Mouse (Mus musculus) stomach, postnatal 0 days (tissue): ENCODE results near the gene Sergef. TPM values are rescaled to one million over a fixed set of nuclear protein-coding genes. Genes with fewer than 3 reads are reported as not detected.

Experiments used
- ATAC-seq: fragments of 200-750 bp; cut with Nextera tagmentation; 2 replicates; pipeline ENCODE4 v1.8.0; 2017; ENCODE audit not compliant: low FRiP score, low TSS enrichment
- DNase-seq: peaks from one replicate; pipeline ENCODE4 v3.0.0-alpha.2; 2016; ENCODE audit warnings: low spot score
- H3K27ac ChIP-seq: fragments of 300-500 bp; sonication (generic); replicated peaks from 2 replicates; pipeline ENCODE4 v1.5.1; 2014; ENCODE audit warnings: mild to moderate bottlenecking, control low read depth
- H3K27me3 ChIP-seq: fragments of 300-500 bp; sonication (generic); 2 replicates; pipeline ENCODE4 v1.6.1; 2014; ENCODE audit warnings: low read length; ENCODE audit not compliant: control insufficient read depth, insufficient read depth
- H3K36me3 ChIP-seq: fragments of 300-500 bp; sonication (generic); 2 replicates; pipeline ENCODE4 v1.6.1; 2014; ENCODE audit warnings: low read length, mixed read lengths; ENCODE audit not compliant: control insufficient read depth, insufficient read depth
- H3K4me1 ChIP-seq: fragments of 300-500 bp; sonication (generic); replicated peaks from 2 replicates; pipeline ENCODE4 v1.6.1; 2014; ENCODE audit warnings: antibody characterized with exemption; ENCODE audit not compliant: control insufficient read depth, insufficient read depth
- H3K4me2 ChIP-seq: fragments of 300-500 bp; sonication (generic); replicated peaks from 2 replicates; pipeline ENCODE4 v1.6.1; 2014; ENCODE audit warnings: low read depth, mild to moderate bottlenecking, control low read depth, moderate library complexity
- H3K4me3 ChIP-seq: fragments of 300-500 bp; sonication (generic); 2 replicates; pipeline ENCODE4 v1.5.1; 2014; ENCODE audit warnings: low read depth, low read length, control low read depth
- H3K9ac ChIP-seq: fragments of 300-500 bp; sonication (generic); 2 replicates; pipeline ENCODE4 v1.6.1; 2014; ENCODE audit warnings: mild to moderate bottlenecking, low read length, control low read depth, mixed read lengths
- H3K9me3 ChIP-seq: fragments of 300-500 bp; sonication (generic); 2 replicates; pipeline ENCODE4 v1.6.1; 2016; ENCODE audit warnings: low read length; ENCODE audit not compliant: control insufficient read depth
- CTCF ChIP-seq: IDR thresholded peaks from 2 replicates; pipeline ENCODE4 v1.5.1; 2016; ENCODE audit warnings: antibody characterized with exemption, low read depth, mild to moderate bottlenecking, moderate library complexity
- EP300 ChIP-seq: optimal IDR thresholded peaks from 2 replicates; pipeline ENCODE3; 2016; ENCODE audit warnings: antibody characterized with exemption
- WGBS: fragments of 180-500 bp; shearing (Covaris S2); extraction: QIAGEN DNeasy Blood & Tissue Kit; methylation state at CpG from one replicate; pipeline ENCODE4 v1.1.7; 2014; 5-methylcytosine and 5-hydroxymethylcytosine counted together
- polyA plus RNA-seq: library from polyadenylated mRNA; unstranded; fragments of >200 nt; fragmentation: Nextera tagmentation; extraction: Ambion mirVana; gene quantifications from 2 replicates; pipeline ENCODE4 v1.2.1, GENCODE M21; 2015

Sergef gene
- polyA plus RNA-seq, 1 experiment from 2014 or later = 11.4 TPM

DNA sequence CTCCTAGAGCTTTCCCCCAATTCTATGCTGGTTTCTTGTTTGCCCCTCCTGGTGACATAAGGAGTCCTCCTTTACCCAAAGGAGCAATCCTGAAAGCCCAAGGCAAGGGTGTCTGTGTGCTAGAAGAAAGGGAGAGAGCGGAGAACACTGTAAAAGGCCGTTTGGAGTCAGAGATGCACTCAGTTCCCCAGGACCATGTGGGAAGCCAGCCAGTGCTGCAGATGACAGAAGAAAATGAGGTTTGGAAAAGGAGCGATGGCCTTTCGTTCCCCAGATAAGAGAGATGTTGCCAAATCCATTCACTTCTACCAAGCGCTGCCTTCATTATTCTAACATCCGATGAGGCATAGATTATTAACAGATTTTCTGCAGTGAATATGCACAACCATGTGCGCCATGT is 48.1 kb downstream of the Sergef start:
- DNase-seq (no peak), ATAC-seq (no peak)
- no peak for TF ChIP-seq EP300
- Histone ChIP-seq H3K27me3 (no peaks in the 10 kb centered on the region), H3K4me2 (no peak overlapping the region), H3K4me1 (no peaks in the 10 kb centered on the region), H3K9ac (no peak overlapping the region), H3K9me3 (no peaks in the 10 kb centered on the region), H3K36me3 (no peaks in the 10 kb centered on the region), H3K4me3 (no peak overlapping the region), H3K27ac (no peak overlapping the region)
- 80% methylated on average over 7 of the region's 7 CpGs for WGBS

DNA sequence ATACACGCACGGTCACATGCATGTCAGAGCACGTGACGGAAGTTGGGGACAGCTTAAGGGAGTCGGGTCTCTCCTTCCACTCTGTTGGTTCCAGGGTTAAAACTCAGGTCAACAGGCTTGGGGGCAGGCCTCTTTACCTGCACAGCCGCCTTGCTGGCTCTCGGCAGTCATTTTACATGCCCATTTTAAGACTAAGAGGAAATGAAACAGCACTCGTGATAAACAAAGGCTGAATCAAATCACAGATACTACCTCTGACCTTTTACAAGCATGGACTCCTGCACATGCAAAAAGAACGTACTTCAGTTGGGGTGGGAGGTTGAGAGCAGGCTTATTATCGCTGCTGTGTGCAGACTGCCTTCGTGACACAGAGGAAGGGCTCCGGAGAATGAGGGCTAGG is 50.4 kb downstream of the Sergef start:
- Histone ChIP-seq H3K27me3 (no peaks in the 10 kb centered on the region), H3K27ac (no peak overlapping the region), H3K9ac (no peak overlapping the region), H3K4me2 (no peak overlapping the region), H3K4me1 (no peaks in the 10 kb centered on the region), H3K4me3 (no peak overlapping the region), H3K9me3 (no peaks in the 10 kb centered on the region), H3K36me3 (no peaks in the 10 kb centered on the region)
- 75% methylated on average over 12 of the region's 12 CpGs for WGBS
- TF ChIP-seq EP300 (no peak), CTCF (no peak)
- no peak for ATAC-seq
- DNase-seq = no peak

DNA sequence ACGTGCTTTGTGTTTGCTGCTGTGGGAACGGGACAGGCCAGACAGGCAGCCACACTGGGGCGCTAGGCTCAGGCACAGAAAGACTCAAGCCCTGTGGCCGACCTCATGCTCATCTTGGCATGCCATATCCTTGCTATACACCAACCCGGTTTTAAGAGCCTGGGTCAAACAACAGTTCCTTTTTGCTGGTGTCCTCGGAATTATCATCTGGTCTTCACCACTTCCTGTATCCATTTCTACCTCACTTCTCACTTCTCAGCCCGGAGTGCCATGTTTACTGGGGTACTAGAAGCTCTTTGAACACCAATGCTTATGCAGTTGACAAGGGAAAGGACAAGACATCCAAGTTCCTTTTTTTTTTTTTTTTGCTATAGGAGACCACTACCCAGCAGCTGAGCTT is 51.6 kb downstream of the Sergef start:
- WGBS = 82% methylated on average over 7 of the region's 7 CpGs
- Histone ChIP-seq H3K9me3 (no peaks in the 10 kb centered on the region), H3K4me2 (no peak overlapping the region), H3K4me1 (no peaks in the 10 kb centered on the region), H3K36me3 (no peaks in the 10 kb centered on the region), H3K4me3 (no peak overlapping the region), H3K27ac (no peak overlapping the region), H3K27me3 (no peaks in the 10 kb centered on the region), H3K9ac (no peak overlapping the region)
- no peak for DNase-seq
- TF ChIP-seq EP300 (no peak), CTCF (no peak)
- ATAC-seq = no peak

DNA sequence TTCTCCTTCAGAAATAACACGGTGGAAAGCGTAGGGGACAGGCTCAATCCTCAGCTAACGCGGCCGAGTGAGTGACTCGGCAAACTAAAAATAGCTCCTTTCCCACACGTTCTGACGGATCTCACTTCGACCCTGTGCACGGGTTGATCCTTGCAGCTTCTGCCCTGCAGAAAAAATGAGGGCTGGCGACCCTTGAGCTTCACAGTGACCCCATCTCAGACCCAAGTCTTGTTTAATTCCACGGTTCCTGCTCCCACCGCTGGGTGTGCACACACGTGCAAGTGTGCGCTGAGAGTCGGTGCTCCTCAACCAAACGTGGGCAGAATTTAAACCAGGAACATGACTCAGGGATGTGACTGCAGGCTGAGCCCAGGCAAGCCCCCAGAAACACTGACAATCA is 52.1 kb downstream of the Sergef start:
- no peaks in the 10 kb centered on the region for H3K4me1 ChIP-seq
- 56% methylated on average over 17 of the region's 17 CpGs for WGBS
- no peaks in the 10 kb centered on the region for H3K36me3 ChIP-seq
- H3K4me2 ChIP-seq = no peak overlapping the region
- no peaks in the 10 kb centered on the region for H3K27me3 ChIP-seq
- TF ChIP-seq EP300 = no peak
- TF ChIP-seq CTCF = no peak
- H3K9me3 ChIP-seq = no peaks in the 10 kb centered on the region
- H3K9ac ChIP-seq = no peak overlapping the region
- no peak overlapping the region for H3K4me3 ChIP-seq
- ATAC-seq = no peak
- DNase-seq = no peak
- no peak overlapping the region for H3K27ac ChIP-seq

DNA sequence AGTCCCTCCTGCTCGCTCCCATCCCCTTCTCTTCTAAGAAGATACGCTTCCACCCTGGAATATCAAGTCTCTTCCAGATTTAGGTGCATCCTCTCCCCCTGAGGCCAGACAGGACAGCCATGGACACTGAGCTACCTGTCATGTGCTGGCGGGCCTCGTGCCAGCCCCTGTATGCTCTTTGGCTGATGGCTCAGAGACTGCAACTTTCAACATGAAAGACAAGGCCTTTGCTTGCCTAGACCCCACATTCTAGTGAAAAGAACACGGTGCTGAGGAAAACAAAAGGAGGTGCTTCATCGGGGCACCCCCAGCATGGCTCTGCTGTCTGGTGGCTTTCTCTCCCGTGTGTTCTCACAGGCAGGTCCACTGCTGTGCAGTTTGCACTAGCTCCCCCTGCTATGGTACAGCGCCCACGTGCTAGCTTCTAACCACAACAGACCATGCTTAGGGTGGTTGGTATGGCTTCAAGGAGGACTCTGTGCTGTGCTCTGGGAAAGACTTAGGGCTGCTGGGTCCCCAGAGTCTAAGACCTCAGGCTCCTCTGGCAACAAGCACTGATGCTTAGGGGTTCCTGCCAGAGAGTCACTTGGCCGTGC is 52.9 kb downstream of the Sergef start:
- DNase-seq (no peak), ATAC-seq (no peak)
- Histone ChIP-seq H3K36me3 (no peaks in the 10 kb centered on the region), H3K4me3 (no peak overlapping the region), H3K27me3 (no peaks in the 10 kb centered on the region), H3K27ac (no peak overlapping the region), H3K4me1 (no peaks in the 10 kb centered on the region), H3K9ac (no peak overlapping the region), H3K4me2 (no peak overlapping the region), H3K9me3 (no peaks in the 10 kb centered on the region)
- 87% methylated on average over 10 of the region's 10 CpGs for WGBS
- TF ChIP-seq CTCF (no peak), EP300 (no peak)

DNA sequence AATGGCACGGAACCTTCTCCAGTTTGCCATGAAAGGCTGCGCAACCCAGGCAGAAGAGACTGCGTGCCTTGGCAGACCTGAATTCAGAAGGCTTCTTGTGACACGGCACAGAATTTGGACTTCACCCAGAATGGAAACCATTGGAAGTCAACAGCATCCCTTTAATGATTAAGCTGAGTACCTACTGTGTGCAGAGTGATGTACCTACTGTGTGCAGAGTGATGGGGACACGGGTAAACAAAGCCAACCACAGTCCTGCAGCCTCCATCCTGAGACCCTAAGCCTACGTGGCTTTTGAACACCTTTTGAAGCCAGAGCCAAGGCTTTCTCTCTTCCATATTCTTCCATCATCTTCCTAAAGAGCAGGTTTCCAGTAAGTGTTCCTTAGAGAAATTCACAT is 56.9 kb downstream of the Sergef start:
- H3K36me3 ChIP-seq = no peaks in the 10 kb centered on the region
- H3K4me2 ChIP-seq = no peak overlapping the region
- H3K9ac ChIP-seq = no peak overlapping the region
- no peak for ATAC-seq
- H3K9me3 ChIP-seq = no peaks in the 10 kb centered on the region
- H3K27ac ChIP-seq = no peak overlapping the region
- no peaks in the 10 kb centered on the region for H3K27me3 ChIP-seq
- WGBS = 94% methylated on average over 6 of the region's 6 CpGs
- DNase-seq = no peak
- H3K4me3 ChIP-seq = no peak overlapping the region
- H3K4me1 ChIP-seq = no peaks in the 10 kb centered on the region
- no peak for TF ChIP-seq EP300
- no peak for TF ChIP-seq CTCF
